Mouse (Mus musculus): Measurements from ENCODE around the gene Gm3696. TPM values are rescaled to one million over a fixed set of nuclear protein-coding genes. Genes with fewer than 3 reads are reported as not detected.
"Not testable (repeated sequence)": the region's sequence is repeated elsewhere in the genome, so short reads cannot be mapped to it uniquely, and the experiment has no call there.

The Gm3696 gene
- polyA plus RNA-seq (2016; fragmentation: Nextera tagmentation; extraction: Ambion mirVana) = 3.5 and 3.7 TPM in 2 replicates

DNA sequence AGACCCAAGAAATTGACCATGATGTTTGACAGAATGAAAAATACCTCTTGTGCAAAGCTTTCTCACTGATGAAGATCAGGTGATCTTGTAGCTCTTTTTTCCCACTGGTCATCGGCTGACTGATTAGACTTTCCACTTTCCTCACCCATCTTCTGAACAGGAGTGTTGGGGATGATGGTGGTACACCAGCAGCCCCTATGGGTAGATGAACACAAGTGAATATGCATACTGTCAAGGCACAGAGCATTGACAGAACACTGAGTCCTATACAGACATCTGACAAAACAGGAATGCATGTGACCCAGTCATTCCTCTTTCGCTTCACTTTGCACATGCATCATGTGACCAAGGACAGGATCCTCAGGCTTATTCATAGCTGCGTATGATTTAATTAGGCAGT lies at the start of gene Gm3696:
Gm3696 (minus strand) TSS at position 101 of the 400 bp plus-strand sequence.
- H3K9ac ChIP-seq; ATAC-seq (ENCODE audit: low FRiP score); H3K9me3 ChIP-seq (replicated peaks); H3K36me3 ChIP-seq; H3K27me3 ChIP-seq; H3K4me1 ChIP-seq; H3K27ac ChIP-seq; H3K4me2 ChIP-seq (replicated peaks); H3K4me3 ChIP-seq: not testable (repeated sequence)
- WGBS = 88% methylated on average over 1 of the region's 3 CpGs

DNA sequence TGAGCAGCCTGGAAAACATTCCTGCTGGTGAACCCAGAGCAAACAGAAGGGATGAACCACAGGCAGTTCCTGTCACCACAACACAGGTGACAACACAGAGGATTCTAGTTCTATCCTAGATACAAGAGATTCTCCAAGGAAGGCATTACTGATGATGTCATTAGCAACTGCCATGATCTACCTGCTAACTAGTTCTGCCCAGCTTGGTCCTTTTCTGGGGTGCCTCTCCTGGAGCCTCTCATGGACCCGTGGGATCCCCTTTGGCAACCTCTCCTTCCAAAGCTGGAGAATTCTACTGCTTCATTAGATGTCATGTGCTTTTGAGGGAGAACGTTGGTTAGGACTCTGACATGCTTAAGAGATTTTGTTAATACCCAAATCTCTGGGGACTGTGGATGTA lies 24.9 kb upstream of the Gm3696 start, which contains the start of gene Gm6676:
Gm6676 (minus strand) TSS at position 101 of the 400 bp plus-strand sequence.
- WGBS = no CpG with 5 or more reads among the region's 2 CpGs
- not testable (repeated sequence) for ATAC-seq (ENCODE audit: low FRiP score); H3K27me3 ChIP-seq; H3K27ac ChIP-seq; H3K9ac ChIP-seq; H3K36me3 ChIP-seq; H3K4me2 ChIP-seq (replicated peaks); H3K4me1 ChIP-seq; H3K9me3 ChIP-seq (replicated peaks); H3K4me3 ChIP-seq

DNA sequence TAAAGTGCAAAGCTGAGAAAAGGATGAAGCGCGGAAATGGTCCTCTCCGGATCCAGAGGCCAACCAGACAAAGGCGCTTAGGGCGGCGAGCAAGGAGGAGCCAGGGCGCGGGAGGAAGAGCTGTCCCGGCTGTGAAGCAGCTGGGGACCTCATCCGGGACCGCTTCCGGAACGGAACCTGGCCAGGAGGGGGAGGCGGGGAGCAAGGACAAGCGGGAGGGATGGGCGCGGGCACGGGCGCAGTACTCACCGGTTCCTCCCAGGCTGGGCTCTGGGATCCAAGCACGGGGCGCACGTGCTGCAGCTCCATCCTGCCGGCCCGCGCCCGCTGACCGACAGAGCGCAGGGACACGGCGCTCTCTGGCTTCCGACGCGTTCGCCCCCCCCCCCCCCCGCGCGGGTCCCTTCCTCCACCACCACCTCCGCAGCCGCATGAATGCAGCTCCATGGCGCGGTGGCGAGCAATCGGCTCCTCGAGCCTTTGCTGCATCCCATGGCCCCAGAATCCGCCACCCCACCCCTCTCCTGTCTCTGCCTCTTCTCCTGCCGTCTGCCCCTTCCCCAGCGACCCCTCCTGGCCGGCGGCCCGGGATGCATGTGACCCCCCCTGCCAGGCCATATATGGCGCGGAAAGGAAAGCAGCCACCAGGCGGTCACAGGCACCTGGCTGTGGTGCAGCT lies 4.8 kb upstream of the Gm3696 start:
- H3K9ac ChIP-seq = peak overlapping the region; percentile 73
- H3K36me3 ChIP-seq; H3K4me1 ChIP-seq; H3K9me3 ChIP-seq (replicated peaks); H3K27me3 ChIP-seq: not testable (repeated sequence)
- H3K27ac ChIP-seq = peak overlapping the region; percentile 88
- H3K4me2 ChIP-seq (replicated peaks) = peak overlapping the region; percentile 55
- WGBS = 0% methylated on average over 11 of the region's 54 CpGs
- ATAC-seq (ENCODE audit: low FRiP score) = peak; percentile 66; the same call in 1 of the 2 replicates
- peak overlapping the region; percentile 50 for H3K4me3 ChIP-seq

DNA sequence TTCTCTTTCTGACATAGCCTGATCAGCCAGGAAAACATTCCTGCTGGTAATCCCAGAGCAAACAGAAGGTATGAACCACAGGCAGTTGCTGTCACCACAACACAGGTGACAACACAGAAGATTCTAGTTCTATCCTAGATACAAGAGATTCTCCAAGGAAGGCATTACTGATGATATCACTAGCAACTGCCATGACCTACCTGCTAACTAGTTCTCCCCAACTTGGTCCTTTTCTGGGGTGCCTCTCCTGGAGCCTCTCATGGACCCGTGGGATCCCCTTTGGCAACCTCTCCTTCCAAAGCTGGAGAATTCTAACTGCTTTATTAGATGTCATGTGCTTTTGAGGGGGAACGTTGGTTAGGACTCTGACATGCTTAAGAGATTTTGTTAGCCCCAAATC lies 55.6 kb downstream of the Gm3696 start, which contains the start of gene Gm3685:
Gm3685 (minus strand) TSS at position 101 of the 400 bp plus-strand sequence.
- H3K4me1 ChIP-seq; H3K27me3 ChIP-seq; H3K36me3 ChIP-seq; H3K9ac ChIP-seq; ATAC-seq (ENCODE audit: low FRiP score); H3K9me3 ChIP-seq (replicated peaks); H3K27ac ChIP-seq; H3K4me3 ChIP-seq; H3K4me2 ChIP-seq (replicated peaks): not testable (repeated sequence)
- no CpG with 5 or more reads among the region's 2 CpGs for WGBS

Other genes starting within 250 kb of the Gm3696 start
- gene Gm3667, start 210.7 kb downstream of the Gm3696 start, polyA plus RNA-seq (2016; fragmentation: Nextera tagmentation; extraction: Ambion mirVana) = 3.8 and 3.9 TPM in 2 replicates
- not detected in 2 replicates for gene Gm6356, start 126.8 kb downstream of the Gm3696 start, polyA plus RNA-seq (2016; fragmentation: Nextera tagmentation; extraction: Ambion mirVana)
- 1.3 and 2.5 TPM in 2 replicates for gene Gm10406, start 73.2 kb downstream of the Gm3696 start, polyA plus RNA-seq (2016; fragmentation: Nextera tagmentation; extraction: Ambion mirVana)
- gene Gm3685, start 55.7 kb downstream of the Gm3696 start, polyA plus RNA-seq (2016; fragmentation: Nextera tagmentation; extraction: Ambion mirVana) = not detected in 2 replicates
- gene Gm6676, start 24.8 kb upstream of the Gm3696 start, polyA plus RNA-seq (2016; fragmentation: Nextera tagmentation; extraction: Ambion mirVana) = not detected in 2 replicates
- gene Gm3512, start 73.9 kb upstream of the Gm3696 start, polyA plus RNA-seq (2016; fragmentation: Nextera tagmentation; extraction: Ambion mirVana) = 5.0 and 6.1 TPM in 2 replicates
- not detected in 2 replicates for gene Gm16434, start 93.9 kb upstream of the Gm3696 start, polyA plus RNA-seq (2016; fragmentation: Nextera tagmentation; extraction: Ambion mirVana)
- gene Gm3727, start 164.1 kb upstream of the Gm3696 start, polyA plus RNA-seq (2016; fragmentation: Nextera tagmentation; extraction: Ambion mirVana) = not detected in 2 replicates
- 3.1 and 3.5 TPM in 2 replicates for gene Gm3739, start 214.4 kb upstream of the Gm3696 start, polyA plus RNA-seq (2016; fragmentation: Nextera tagmentation; extraction: Ambion mirVana)
- gene Gm5797, start 231.8 kb upstream of the Gm3696 start, polyA plus RNA-seq (2016; fragmentation: Nextera tagmentation; extraction: Ambion mirVana) = not detected in 2 replicates

Data from hindbrain, embryonic 12.5 days (tissue).